Mouse (Mus musculus) left cerebral cortex, adult 11 months (tissue): ENCODE measurements around the gene Naglu.

Experiments
- DNase-seq: peaks from one replicate; pipeline ENCODE4 v3.0.0; 2022; ENCODE audit warnings: low spot score

Naglu gene

GRCm38 (mm10) chr11:101069391-101070188 lies at the start of gene Naglu:
Gene Naglu (plus strand): TSS chr11:101070012.
- DNase-seq = peak; percentile 93

- DNase-seq = no peak
Measured at GRCm38 (mm10) chr11:101023371-101023770, 46.4 kb upstream of the Naglu start.

GRCm38 (mm10) chr11:101024001-101024400 lies 45.8 kb upstream of the Naglu start:
- DNase-seq = no peak

GRCm38 (mm10) chr11:101027121-101027520 lies 42.7 kb upstream of the Naglu start:
- no peak for DNase-seq

GRCm38 (mm10) chr11:101029320-101029719 lies 40.5 kb upstream of the Naglu start:
- no peak for DNase-seq

GRCm38 (mm10) chr11:101030136-101030807 lies 39.5 kb upstream of the Naglu start:
- DNase-seq = no peak

GRCm38 (mm10) chr11:101030808-101031156 lies 39.0 kb upstream of the Naglu start:
- no peak for DNase-seq

GRCm38 (mm10) chr11:101031470-101031869 lies 38.3 kb upstream of the Naglu start:
- DNase-seq = no peak

GRCm38 (mm10) chr11:101033856-101034500 lies 35.8 kb upstream of the Naglu start:
- DNase-seq = no peak

- DNase-seq = no peak
Measured at GRCm38 (mm10) chr11:101034614-101035327, 35.0 kb upstream of the Naglu start.

- DNase-seq = no peak
Measured at GRCm38 (mm10) chr11:101035328-101035695, 34.5 kb upstream of the Naglu start.

GRCm38 (mm10) chr11:101037795-101038194 lies 32.0 kb upstream of the Naglu start:
- no peak for DNase-seq

GRCm38 (mm10) chr11:101045826-101046225 lies 24.0 kb upstream of the Naglu start:
- no peak for DNase-seq

GRCm38 (mm10) chr11:101046440-101046839 lies 23.4 kb upstream of the Naglu start:
- no peak for DNase-seq

- no peak for DNase-seq
Measured at GRCm38 (mm10) chr11:101047502-101047901, 22.3 kb upstream of the Naglu start.

GRCm38 (mm10) chr11:101050359-101050758 lies 19.5 kb upstream of the Naglu start:
- DNase-seq = no peak

GRCm38 (mm10) chr11:101051051-101051493 lies 18.7 kb upstream of the Naglu start:
- no peak for DNase-seq

GRCm38 (mm10) chr11:101051617-101052016 lies 18.2 kb upstream of the Naglu start:
- DNase-seq = no peak

GRCm38 (mm10) chr11:101052751-101053473 lies 16.9 kb upstream of the Naglu start:
- no peak for DNase-seq

GRCm38 (mm10) chr11:101053974-101054373 lies 15.8 kb upstream of the Naglu start:
- no peak for DNase-seq

- no peak for DNase-seq
Measured at GRCm38 (mm10) chr11:101055418-101055817, 14.4 kb upstream of the Naglu start.

GRCm38 (mm10) chr11:101056885-101057284 lies 12.9 kb upstream of the Naglu start:
- DNase-seq = no peak
